In the genomic region with DNA sequence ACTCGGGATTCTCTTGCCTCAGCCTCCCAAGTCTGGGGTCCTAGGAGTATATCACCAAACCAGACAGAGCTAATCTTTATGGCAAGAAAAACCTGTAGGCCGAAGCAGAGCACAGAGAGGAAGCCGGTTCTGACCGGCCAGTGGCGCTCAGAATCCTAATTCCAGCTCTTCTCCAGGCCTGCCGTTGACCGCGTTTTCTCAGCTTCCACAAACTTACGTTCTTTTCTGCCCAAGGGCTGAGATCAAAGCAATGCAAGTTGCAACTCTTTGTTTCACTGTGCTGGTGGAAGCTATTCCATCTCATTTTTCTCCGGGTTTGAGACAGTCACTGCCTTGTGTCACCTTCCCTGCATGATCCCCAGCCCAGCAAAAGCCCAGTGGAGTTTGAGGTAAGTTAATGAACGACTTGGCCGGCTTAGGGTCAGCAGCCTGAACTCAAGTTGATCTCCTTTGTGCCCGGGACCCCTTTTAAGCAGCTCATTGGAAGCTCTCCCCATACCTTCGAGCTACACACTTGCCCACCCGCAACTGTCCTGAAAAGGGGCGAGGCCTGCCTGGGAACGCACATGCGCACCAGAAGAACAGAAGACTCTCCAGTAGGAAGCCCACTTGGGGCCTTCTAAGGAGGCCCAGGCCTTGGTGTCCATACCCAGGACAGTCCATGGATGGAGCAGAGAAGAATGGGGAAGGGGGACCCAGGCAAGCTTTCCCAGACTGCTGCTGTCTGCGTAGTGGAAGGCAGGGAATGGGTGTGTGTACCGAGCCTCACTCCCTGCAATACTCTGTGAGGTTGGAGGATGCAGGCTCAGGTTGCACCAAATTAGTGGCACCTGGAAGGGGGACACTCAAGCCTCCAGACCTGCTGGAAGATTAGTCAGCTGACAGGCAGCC, we compare ENCODE assay signal across 17 mouse cellular contexts. TPM values are rescaled to one million over a fixed set of nuclear protein-coding genes. Genes with fewer than 3 reads are reported as not detected.
DNase-seq lines count a peak whose midpoint lies in the region; ATAC-seq lines count a peak whose summit lies in the region.
"Had no signal": no experiment of that assay in that cellular context is flagged by ENCODE, and none has a peak within 500 bp of the region (broad histone marks: within the 10 kb centered on the region; RNA-seq: fewer than 3 reads in every experiment).

No protein-coding gene starts in this region.

- no peak overlapping the region for H3K4me2 ChIP-seq in hindbrain, embryonic 12.5 days (replicated peaks)
- no peak overlapping the region for H3K4me2 ChIP-seq in hindbrain, embryonic 11.5 days (replicated peaks; ENCODE audit: low read depth, low read length)
- H3K4me2 ChIP-seq in forebrain, embryonic 12.5 days = no peak overlapping the region
- no peak overlapping the region for H3K4me2 ChIP-seq in midbrain, embryonic 14.5 days (ENCODE audit: low read length)
- H3K4me2 ChIP-seq: embryonic facial prominence, embryonic 13.5 days; limb, embryonic 13.5 days had no signal

- WGBS in hindbrain, embryonic 12.5 days = 55% methylated on average over 20 of the region's 20 CpGs
- whole genome bisulfite sequencing in hindbrain, embryonic 11.5 days = 63% methylated on average over 20 of the region's 20 CpGs
- WGBS in forebrain, embryonic 12.5 days = 71% methylated on average over 20 of the region's 20 CpGs
- WGBS in midbrain, embryonic 14.5 days = 78% methylated on average over 20 of the region's 20 CpGs

- H3K27me3 ChIP-seq in hindbrain, embryonic 12.5 days = peaks cover 28% of the 10 kb centered on the region
- peaks cover 8% of the 10 kb centered on the region for H3K27me3 ChIP-seq in hindbrain, embryonic 11.5 days (ENCODE audit: control insufficient read depth, insufficient read depth, low read length)
- peaks cover 31% of the 10 kb centered on the region for H3K27me3 ChIP-seq in forebrain, embryonic 12.5 days
- no peaks in the 10 kb centered on the region for H3K27me3 ChIP-seq in midbrain, embryonic 14.5 days (ENCODE audit: control insufficient read depth, insufficient read depth, low read length)
- H3K27me3 ChIP-seq: CH12.LX; embryonic facial prominence, embryonic 13.5 days had no signal

- no peaks in the 10 kb centered on the region for H3K9me3 ChIP-seq in hindbrain, embryonic 12.5 days (replicated peaks)
- H3K9me3 ChIP-seq in hindbrain, embryonic 11.5 days (ENCODE audit: control insufficient read depth, low read length) = no peaks in the 10 kb centered on the region
- no peaks in the 10 kb centered on the region for H3K9me3 ChIP-seq in forebrain, embryonic 12.5 days
- H3K9me3 ChIP-seq in midbrain, embryonic 14.5 days (ENCODE audit: control insufficient read depth, low read length) = no peaks in the 10 kb centered on the region
- H3K9me3 ChIP-seq: embryonic facial prominence, embryonic 13.5 days; limb, embryonic 13.5 days; megakaryocyte, embryonic 14.5 days had no signal

- peak overlapping the region; percentile 31; the same call in 1 of the 2 replicates for H3K27ac ChIP-seq in hindbrain, embryonic 12.5 days
- H3K27ac ChIP-seq in hindbrain, embryonic 11.5 days (ENCODE audit: low read depth, low read length) = no peak overlapping the region
- peak overlapping the region; percentile 26 for H3K27ac ChIP-seq in forebrain, embryonic 12.5 days
- peak overlapping the region; percentile 32 for H3K27ac ChIP-seq in midbrain, embryonic 14.5 days (replicated peaks; ENCODE audit: low read depth, low read length)
- H3K27ac ChIP-seq: embryonic facial prominence, embryonic 13.5 days; limb, embryonic 13.5 days; stomach, postnatal 0 days had no signal

- peaks cover 47% of the 10 kb centered on the region for H3K4me1 ChIP-seq in hindbrain, embryonic 12.5 days
- peaks cover 4% of the 10 kb centered on the region for H3K4me1 ChIP-seq in hindbrain, embryonic 11.5 days (replicated peaks; ENCODE audit: control insufficient read depth, insufficient read depth, low read length)
- peaks cover 40% of the 10 kb centered on the region for H3K4me1 ChIP-seq in forebrain, embryonic 12.5 days
- peaks cover 23% of the 10 kb centered on the region; the same call in 1 of the 2 replicates for H3K4me1 ChIP-seq in midbrain, embryonic 14.5 days (ENCODE audit: control insufficient read depth, insufficient read depth, low read length)

- DNase-seq in hindbrain, embryonic 11.5 days (ENCODE audit: low spot score) = no peak
- DNase-seq in kidney, adult 9 months = peak; percentile 37
- DNase-seq in midbrain, embryonic 14.5 days = peak; percentile 19
- no peak for DNase-seq in ovary, postnatal 14 days (ENCODE audit: low spot score)
- DNase-seq in cerebellum, postnatal 10 days = no peak
- DNase-seq in adrenal gland, postnatal 14 days = no peak
- DNase-seq: adrenal gland, postnatal 25 days; cerebellum, adult 11-12 months; heart, adult 18-20 months; lung, adult 2 months had no signal

- no peaks in the 10 kb centered on the region for H3K36me3 ChIP-seq in hindbrain, embryonic 12.5 days
- H3K36me3 ChIP-seq in hindbrain, embryonic 11.5 days (ENCODE audit: control insufficient read depth, insufficient read depth, low read length) = no peaks in the 10 kb centered on the region
- no peaks in the 10 kb centered on the region for H3K36me3 ChIP-seq in forebrain, embryonic 12.5 days (replicated peaks)
- H3K36me3 ChIP-seq in midbrain, embryonic 14.5 days (ENCODE audit: control insufficient read depth, insufficient read depth, low read length) = no peaks in the 10 kb centered on the region
- H3K36me3 ChIP-seq: embryonic facial prominence, embryonic 13.5 days; limb, embryonic 13.5 days had no signal

- H3K9ac ChIP-seq in hindbrain, embryonic 12.5 days = no peak overlapping the region
- no peak overlapping the region for H3K9ac ChIP-seq in hindbrain, embryonic 11.5 days (ENCODE audit: low read depth, low read length)
- H3K9ac ChIP-seq in forebrain, embryonic 12.5 days = no peak overlapping the region
- no peak overlapping the region for H3K9ac ChIP-seq in midbrain, embryonic 14.5 days (replicated peaks; ENCODE audit: low read length)
- H3K9ac ChIP-seq: embryonic facial prominence, embryonic 13.5 days; limb, embryonic 13.5 days had no signal

- ATAC-seq in hindbrain, embryonic 12.5 days (ENCODE audit: low FRiP score) = 0 out of 2 replicates have a peak, but pooled peaks have one; percentile 11
- ATAC-seq in hindbrain, embryonic 11.5 days (ENCODE audit: low FRiP score) = no peak
- ATAC-seq in forebrain, embryonic 12.5 days (ENCODE audit: low FRiP score) = no peak
- no peak for ATAC-seq in midbrain, embryonic 14.5 days (ENCODE audit: low FRiP score, low TSS enrichment)

- no peak overlapping the region for H3K4me3 ChIP-seq in hindbrain, embryonic 12.5 days
- H3K4me3 ChIP-seq in hindbrain, embryonic 11.5 days (ENCODE audit: low read depth, low read length) = no peak overlapping the region
- H3K4me3 ChIP-seq in forebrain, embryonic 12.5 days (replicated peaks) = no peak overlapping the region
- H3K4me3 ChIP-seq in midbrain, embryonic 14.5 days (replicated peaks; ENCODE audit: low read depth, low read length) = no peak overlapping the region
- H3K4me3 ChIP-seq: embryonic facial prominence, embryonic 13.5 days; limb, embryonic 13.5 days; megakaryocyte, embryonic 14.5 days had no signal

RNA-seq across cellular contexts. Expression of gene Optc, which starts 47.7 kb away (rescaled TPM):
- polyA plus RNA-seq in hindbrain, embryonic 12.5 days (2016; fragmentation: Nextera tagmentation; extraction: Ambion mirVana) = 2.0 and 4.0 TPM in 2 replicates
- 2.4 and 3.0 TPM in 2 replicates for polyA plus RNA-seq in hindbrain, embryonic 11.5 days (2014; fragmentation: Nextera tagmentation; extraction: Ambion mirVana)
- 2.6 and 3.2 TPM in 2 replicates for polyA plus RNA-seq in forebrain, embryonic 12.5 days (2016; fragmentation: Nextera tagmentation; extraction: Ambion mirVana)
- polyA plus RNA-seq in midbrain, embryonic 14.5 days (2014; fragmentation: Nextera tagmentation; extraction: Ambion mirVana) = 3.5 and 4.5 TPM in 2 replicates
- total RNA-seq in adrenal gland, postnatal 14 days (2021) = 1.2 and 2.1 TPM in 2 replicates
- total RNA-seq: CH12.LX had no signal

RNA-seq across cellular contexts. Expression of gene Atp2b4, which starts 59.2 kb away (rescaled TPM):
- 12.2 and 16.3 TPM in 2 replicates for polyA plus RNA-seq in hindbrain, embryonic 12.5 days (2016; fragmentation: Nextera tagmentation; extraction: Ambion mirVana)
- 8.7 and 15.3 TPM in 2 replicates for polyA plus RNA-seq in hindbrain, embryonic 11.5 days (2014; fragmentation: Nextera tagmentation; extraction: Ambion mirVana)
- polyA plus RNA-seq in forebrain, embryonic 12.5 days (2016; fragmentation: Nextera tagmentation; extraction: Ambion mirVana) = 8.5 and 9.2 TPM in 2 replicates
- polyA plus RNA-seq in midbrain, embryonic 14.5 days (2014; fragmentation: Nextera tagmentation; extraction: Ambion mirVana) = 14.1 and 15.6 TPM in 2 replicates
- 36.6 and 36.7 TPM in 2 replicates for total RNA-seq in adrenal gland, postnatal 14 days (2021)

Comparison
In these comparisons a context has a peak if more than half of its experiments do, and no peak if none do; other contexts are left out.
1. DNase-seq: peak in kidney, adult 9 months (single experiment) and midbrain, embryonic 14.5 days (single experiment); none in hindbrain, embryonic 11.5 days (single experiment), ovary, postnatal 14 days (single experiment), cerebellum, postnatal 10 days (0 of 2) and adrenal gland, postnatal 14 days (single experiment).